Mouse (Mus musculus): ENCODE data around the gene Chmp2a. TPM values are rescaled to one million over a fixed set of nuclear protein-coding genes. Genes with fewer than 3 reads are reported as not detected.

The Chmp2a gene
- polyA plus RNA-seq, 1 experiment: 244 TPM

GRCm38 (mm10) chr7:13006011-13006410, 28.6 kb downstream of the Chmp2a start:
- DNase-seq (ENCODE audit: extremely low spot score in 1 of 2, low spot score in 1 of 2): no peak

GRCm38 (mm10) chr7:13003380-13003779, 31.2 kb downstream of the Chmp2a start:
- no peak for DNase-seq (ENCODE audit: extremely low spot score in 1 of 2, low spot score in 1 of 2)

GRCm38 (mm10) chr7:13001584-13001983, 33.0 kb downstream of the Chmp2a start:
- no peak for DNase-seq (ENCODE audit: extremely low spot score in 1 of 2, low spot score in 1 of 2)

DNA sequence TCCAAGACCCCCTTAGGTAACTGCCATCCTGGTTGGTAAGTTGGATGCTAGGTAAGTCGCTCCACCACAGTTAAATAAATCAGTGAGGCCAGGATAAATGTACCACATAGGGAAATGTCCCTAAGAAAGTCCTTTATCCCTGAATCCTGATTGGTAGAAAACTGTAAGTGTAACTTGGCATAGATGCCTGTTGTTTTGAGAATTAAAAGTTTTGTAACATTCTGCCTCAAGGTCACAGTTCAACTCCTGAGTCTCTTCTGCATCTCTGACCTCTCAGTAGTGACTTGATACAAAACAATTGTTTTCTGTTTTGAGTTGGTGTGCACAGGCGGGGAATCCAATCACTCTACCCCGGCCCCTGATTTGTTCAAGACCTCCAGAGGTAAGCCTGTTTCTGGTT, 35.8 kb downstream of the Chmp2a start, which contains the start of gene Trim28:
Gene Trim28 (plus strand): TSS at position 264 of the 400 bp plus-strand sequence.
- DNase-seq (ENCODE audit: extremely low spot score in 1 of 2, low spot score in 1 of 2): no peak

GRCm38 (mm10) chr7:12998053-12998452, 36.6 kb downstream of the Chmp2a start, which contains the start of gene Slc27a5:
Slc27a5 (minus strand) TSS chr7:12998192.
- DNase-seq (ENCODE audit: extremely low spot score in 1 of 2, low spot score in 1 of 2): no peak

DNA sequence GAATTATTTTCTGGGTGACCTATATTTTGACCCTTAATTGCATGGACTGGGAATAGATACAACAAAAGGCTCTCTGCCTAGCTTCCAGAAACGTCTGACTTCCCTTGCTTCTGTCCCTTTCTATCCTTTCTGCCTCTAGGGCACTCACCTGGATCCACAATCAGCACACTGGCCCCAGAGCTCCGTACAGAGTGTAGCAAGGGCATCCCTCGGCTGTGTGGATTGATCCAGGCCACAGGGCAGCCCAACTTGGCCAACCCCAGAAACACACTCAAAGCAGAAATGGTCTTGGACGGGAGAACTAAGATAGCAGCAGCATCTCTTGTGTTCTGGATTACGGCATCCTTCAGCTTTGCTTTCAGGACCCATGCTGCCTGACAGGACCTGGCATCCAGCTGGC, 37.4 kb downstream of the Chmp2a start:
- no peak for DNase-seq (ENCODE audit: extremely low spot score in 1 of 2, low spot score in 1 of 2)

DNA sequence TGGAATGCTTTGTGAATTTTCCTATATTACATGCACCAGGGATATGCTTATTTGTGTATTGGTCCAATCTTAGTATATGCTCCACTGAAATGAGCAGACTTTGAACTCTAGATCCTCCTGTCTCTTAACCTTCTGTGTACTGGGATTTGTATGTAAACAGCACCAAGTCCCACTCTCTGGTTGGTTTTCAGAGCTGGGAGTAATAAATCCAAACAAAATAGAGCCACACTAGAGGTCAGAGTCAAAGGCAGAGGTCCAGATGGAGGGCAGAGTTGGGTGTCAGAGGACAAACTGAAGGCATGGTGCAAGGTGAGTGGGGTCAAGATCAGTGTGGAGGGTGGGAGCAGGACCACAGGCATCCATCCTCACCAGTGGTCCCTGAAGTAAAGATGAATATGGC, 38.7 kb downstream of the Chmp2a start:
- no peak for DNase-seq (ENCODE audit: extremely low spot score in 1 of 2, low spot score in 1 of 2)

GRCm38 (mm10) chr7:12993148-12993547, 41.5 kb downstream of the Chmp2a start:
- DNase-seq (ENCODE audit: extremely low spot score in 1 of 2, low spot score in 1 of 2): no peak

DNA sequence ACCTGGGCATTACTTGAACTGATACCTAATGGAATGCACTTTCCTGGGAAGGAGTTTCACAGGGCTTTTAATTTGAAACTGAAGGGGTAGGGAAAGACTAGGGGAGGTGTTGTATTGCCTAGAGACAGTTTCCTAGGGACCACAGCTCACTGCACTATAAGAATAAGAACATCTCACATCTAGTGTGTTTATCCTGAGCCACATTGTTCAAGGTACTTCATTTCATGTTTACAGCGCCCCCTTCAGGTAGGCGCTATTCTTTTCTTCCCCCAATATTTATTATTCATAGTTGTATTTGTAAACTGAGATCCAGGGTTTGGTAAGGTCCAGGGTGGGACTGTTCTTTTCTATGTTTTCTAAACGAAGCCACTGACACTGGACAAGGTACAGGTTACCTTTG, 42.4 kb downstream of the Chmp2a start:
- no peak for DNase-seq (ENCODE audit: extremely low spot score in 1 of 2, low spot score in 1 of 2)

GRCm38 (mm10) chr7:12987409-12988189, 47.0 kb downstream of the Chmp2a start:
- no peak for DNase-seq (ENCODE audit: extremely low spot score in 1 of 2, low spot score in 1 of 2)

DNA sequence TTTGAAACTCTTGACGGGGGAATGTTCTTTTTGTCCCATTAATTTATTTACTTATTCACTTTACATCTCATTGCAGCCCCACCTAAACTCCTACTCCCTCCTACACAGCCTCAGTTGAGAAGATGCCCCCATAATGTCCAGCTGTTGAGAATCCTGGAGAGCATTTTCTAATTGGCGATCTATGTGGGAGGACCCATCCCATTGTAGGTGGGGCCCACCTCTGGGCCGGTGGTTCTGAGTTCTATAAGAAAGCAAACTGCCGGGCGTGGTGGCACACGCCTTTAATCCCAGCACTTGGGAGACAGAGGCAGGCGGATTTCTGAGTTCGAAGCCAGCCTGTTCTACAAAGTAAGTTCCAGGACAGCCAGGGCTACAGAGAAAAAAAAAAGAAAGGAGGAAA, 47.7 kb downstream of the Chmp2a start:
- no peak for DNase-seq (ENCODE audit: extremely low spot score in 1 of 2, low spot score in 1 of 2)

DNA sequence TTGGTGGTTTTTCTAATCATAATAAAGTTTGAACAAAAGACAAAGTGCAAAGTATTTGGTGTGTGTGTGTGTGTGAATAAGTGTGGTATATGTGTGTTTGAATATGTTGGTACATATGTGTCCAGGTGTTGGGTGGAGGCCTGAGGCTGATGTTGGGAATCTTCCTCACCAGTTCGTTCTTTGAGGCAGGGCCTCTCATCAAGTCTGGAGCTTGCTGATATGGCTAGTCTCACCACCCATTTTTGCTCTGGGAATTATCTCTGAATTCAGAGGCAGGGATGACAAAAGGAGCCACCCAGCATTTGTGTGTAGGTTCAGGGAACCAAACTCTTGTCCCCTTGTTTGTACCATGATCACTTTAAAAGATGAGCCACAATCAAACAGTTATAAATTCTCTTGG, 48.9 kb downstream of the Chmp2a start:
- DNase-seq (ENCODE audit: extremely low spot score in 1 of 2, low spot score in 1 of 2): no peak

Other genes with a start within 250 kb of the Chmp2a start
- 17.8 and 22.7 TPM in 2 replicates for gene Zscan18, start 231.2 kb downstream of the Chmp2a start, polyA plus RNA-seq (2012; rRNA removed)
- gene Zfp329, start 215.9 kb downstream of the Chmp2a start, polyA plus RNA-seq (2012; rRNA removed): 19.2 and 24.5 TPM in 2 replicates
- gene Zfp110, start 200.0 kb downstream of the Chmp2a start, polyA plus RNA-seq (2012; rRNA removed): 8.8 and 10.4 TPM in 2 replicates
- gene Zfp128, start 153.6 kb downstream of the Chmp2a start, polyA plus RNA-seq (2012; rRNA removed): 4.6 and 5.3 TPM in 2 replicates
- 12.9 TPM in 2 replicates for gene Zscan22, start 137.0 kb downstream of the Chmp2a start, polyA plus RNA-seq (2012; rRNA removed)
- 776 and 848 TPM in 2 replicates for gene Rps5, start 112.5 kb downstream of the Chmp2a start, polyA plus RNA-seq (2012; rRNA removed)
- 0.69 and 0.86 TPM in 2 replicates for gene Rnf225, start 107.4 kb downstream of the Chmp2a start, polyA plus RNA-seq (2012; rRNA removed)
- 5.7 and 6.1 TPM in 2 replicates for gene Zfp324, start 69.0 kb downstream of the Chmp2a start, polyA plus RNA-seq (2012; rRNA removed)
- 14.1 and 15.1 TPM in 2 replicates for gene Zfp446, start 57.0 kb downstream of the Chmp2a start, polyA plus RNA-seq (2012; rRNA removed)
- 0.64 and 1.3 TPM in 2 replicates for gene Slc27a5, start 36.6 kb downstream of the Chmp2a start, polyA plus RNA-seq (2012; rRNA removed)
- gene Trim28, start 35.7 kb downstream of the Chmp2a start, polyA plus RNA-seq (2012; rRNA removed): 234 and 279 TPM in 2 replicates
- gene Zbtb45, start 24.8 kb downstream of the Chmp2a start, polyA plus RNA-seq (2012; rRNA removed): 34.3 and 36.8 TPM in 2 replicates
- 362 and 411 TPM in 2 replicates for gene Ube2m, start 3.5 kb upstream of the Chmp2a start, polyA plus RNA-seq (2012; rRNA removed)
- gene Mzf1, start 20.0 kb upstream of the Chmp2a start, polyA plus RNA-seq (2012; rRNA removed): 15.4 and 16.7 TPM in 2 replicates
- gene Vmn1r85, start 60.4 kb upstream of the Chmp2a start, polyA plus RNA-seq (2012; rRNA removed): 0.06 TPM in 1 of 2 replicates, not detected in the other
- not detected in 2 replicates for gene Vmn1r86, start 85.1 kb upstream of the Chmp2a start, polyA plus RNA-seq (2012; rRNA removed)
- not detected in 2 replicates for gene Vmn1r87, start 105.3 kb upstream of the Chmp2a start, polyA plus RNA-seq (2012; rRNA removed)
- gene Vmn1r88, start 124.8 kb upstream of the Chmp2a start, polyA plus RNA-seq (2012; rRNA removed): not detected in 2 replicates
- not detected in 2 replicates for gene Vmn1r89, start 178.2 kb upstream of the Chmp2a start, polyA plus RNA-seq (2012; rRNA removed)
- gene Lig1, start 242.5 kb upstream of the Chmp2a start, polyA plus RNA-seq (2012; rRNA removed): 11.5 and 13.9 TPM in 2 replicates
- 9.9 and 10.2 TPM in 2 replicates for gene Zswim9, start 243.9 kb upstream of the Chmp2a start, polyA plus RNA-seq (2012; rRNA removed)